Mouse (Mus musculus): ENCODE measurements around the gene Spesp1.

- TF ChIP-seq CTCF (IDR thresholded peaks at IDR 0.05; ENCODE audit: low read depth, low read length) = no peak
- TF ChIP-seq POLR2A (IDR thresholded peaks at IDR 0.05; ENCODE audit: borderline replicate concordance, low read depth, low read length) = no peak
These were observed 44.0 kb upstream of the Spesp1 start for GRCm38 (mm10) chr9:62325965-62326364.
